Mouse (Mus musculus) heart, embryonic 15.5 days (tissue): Measurements from ENCODE around the gene Fat2. TPM values are rescaled to one million over a fixed set of nuclear protein-coding genes. Genes with fewer than 3 reads are reported as not detected.

Experiments used
- ATAC-seq: fragments of 200-750 bp; cut with Nextera tagmentation; replicated peaks from 2 replicates; pipeline ENCODE4 v1.8.0; 2017; ENCODE audit warnings: low read depth, moderate TSS enrichment; ENCODE audit not compliant: insufficient number of reproducible peaks, insufficient read depth, low FRiP score
- H3K27ac ChIP-seq: fragments of 300-500 bp; sonication (generic); 2 replicates; pipeline ENCODE4 v1.5.1; 2015; ENCODE audit warnings: mild to moderate bottlenecking, inconsistent platforms
- H3K27me3 ChIP-seq: fragments of 300-500 bp; sonication (generic); 2 replicates; pipeline ENCODE4 v1.6.1; 2015; ENCODE audit warnings: inconsistent platforms
- H3K36me3 ChIP-seq: fragments of 300-500 bp; sonication (generic); 2 replicates; pipeline ENCODE4 v1.6.1; 2015; ENCODE audit warnings: mild to moderate bottlenecking, inconsistent platforms
- H3K4me1 ChIP-seq: fragments of 300-500 bp; sonication (generic); replicated peaks from 2 replicates; pipeline ENCODE4 v1.6.1; 2015; ENCODE audit warnings: inconsistent platforms
- H3K4me2 ChIP-seq: fragments of 300-500 bp; sonication (generic); 2 replicates; pipeline ENCODE4 v1.6.1; 2015; ENCODE audit warnings: inconsistent platforms, mild to moderate bottlenecking, moderate library complexity
- H3K4me3 ChIP-seq: fragments of 300-500 bp; sonication (generic); 2 replicates; pipeline ENCODE4 v1.5.1; 2015; ENCODE audit warnings: mild to moderate bottlenecking, inconsistent platforms
- H3K9ac ChIP-seq: fragments of 300-500 bp; sonication (generic); 2 replicates; pipeline ENCODE4 v1.6.1; 2015; ENCODE audit warnings: mild to moderate bottlenecking, inconsistent platforms
- H3K9me3 ChIP-seq: fragments of 300-500 bp; sonication (generic); replicated peaks from 2 replicates; pipeline ENCODE4 v1.6.1; 2016; ENCODE audit warnings: inconsistent platforms
- WGBS: fragments of 180-500 bp; shearing (Covaris S2); methylation state at CpG from one replicate; pipeline ENCODE4 v1.1.7; 2015; ENCODE audit warnings: mixed read lengths; 5-methylcytosine and 5-hydroxymethylcytosine counted together
- polyA plus RNA-seq: library from polyadenylated mRNA; unstranded; fragments of >200 nt; fragmentation: Nextera tagmentation; extraction: Ambion mirVana; gene quantifications from 2 replicates; pipeline ENCODE4 v1.2.1, GENCODE M21; 2015

The Fat2 gene
- polyA plus RNA-seq, 1 experiment from 2014 or later = 0.03 TPM

DNA sequence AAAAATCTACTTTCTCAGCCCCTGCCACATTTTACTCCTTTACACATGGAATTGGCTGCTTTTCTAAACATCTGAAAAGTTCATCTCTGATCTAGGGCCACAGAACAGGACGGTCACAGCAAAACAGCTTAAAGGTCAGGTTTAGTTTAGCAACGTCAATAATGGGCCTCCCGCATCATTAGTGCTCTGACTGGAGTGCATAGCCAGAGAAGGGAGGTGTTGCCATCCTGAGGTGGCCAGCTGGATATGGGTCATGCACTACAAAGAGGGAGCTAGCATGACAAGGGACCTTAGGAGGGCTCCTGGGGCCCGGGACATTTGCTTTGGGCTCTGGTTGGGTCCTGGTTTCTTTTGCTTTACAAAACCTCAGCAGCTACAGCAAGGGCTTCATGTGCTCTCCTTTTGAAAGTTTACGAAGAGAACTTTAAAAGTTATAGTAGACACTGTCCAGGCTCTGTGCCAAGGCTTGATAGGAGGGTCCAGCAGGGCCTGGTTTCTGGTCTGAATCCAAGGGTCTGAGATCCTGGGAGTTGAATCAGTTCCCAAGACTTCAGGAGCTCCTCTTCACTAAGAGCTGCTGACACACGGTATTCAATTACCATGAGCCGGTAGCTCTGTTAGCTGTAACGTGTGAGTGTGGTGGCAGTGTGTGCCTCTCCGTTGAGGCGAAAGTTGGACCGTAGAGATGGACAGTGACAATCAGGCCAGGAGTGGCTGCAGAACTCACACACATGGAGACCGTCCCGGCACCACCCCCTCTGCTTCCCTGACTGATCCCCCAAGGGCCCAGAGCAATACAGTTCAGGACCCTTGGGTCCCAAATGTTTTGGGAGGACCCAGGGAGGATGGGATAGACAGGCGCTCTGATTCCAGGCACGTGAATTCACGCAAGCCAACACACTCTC, 6.2 kb downstream of the Fat2 start:
- Histone ChIP-seq H3K9me3 (no peaks in the 10 kb centered on the region), H3K4me3 (no peak overlapping the region), H3K27me3 (no peaks in the 10 kb centered on the region), H3K4me2 (no peak overlapping the region), H3K4me1 (peaks cover 12% of the 10 kb centered on the region), H3K9ac (no peak overlapping the region), H3K27ac (peak overlapping the region; percentile 56), H3K36me3 (no peaks in the 10 kb centered on the region)
- 55% methylated on average over 16 of the region's 16 CpGs for WGBS
- ATAC-seq = no peak

DNA sequence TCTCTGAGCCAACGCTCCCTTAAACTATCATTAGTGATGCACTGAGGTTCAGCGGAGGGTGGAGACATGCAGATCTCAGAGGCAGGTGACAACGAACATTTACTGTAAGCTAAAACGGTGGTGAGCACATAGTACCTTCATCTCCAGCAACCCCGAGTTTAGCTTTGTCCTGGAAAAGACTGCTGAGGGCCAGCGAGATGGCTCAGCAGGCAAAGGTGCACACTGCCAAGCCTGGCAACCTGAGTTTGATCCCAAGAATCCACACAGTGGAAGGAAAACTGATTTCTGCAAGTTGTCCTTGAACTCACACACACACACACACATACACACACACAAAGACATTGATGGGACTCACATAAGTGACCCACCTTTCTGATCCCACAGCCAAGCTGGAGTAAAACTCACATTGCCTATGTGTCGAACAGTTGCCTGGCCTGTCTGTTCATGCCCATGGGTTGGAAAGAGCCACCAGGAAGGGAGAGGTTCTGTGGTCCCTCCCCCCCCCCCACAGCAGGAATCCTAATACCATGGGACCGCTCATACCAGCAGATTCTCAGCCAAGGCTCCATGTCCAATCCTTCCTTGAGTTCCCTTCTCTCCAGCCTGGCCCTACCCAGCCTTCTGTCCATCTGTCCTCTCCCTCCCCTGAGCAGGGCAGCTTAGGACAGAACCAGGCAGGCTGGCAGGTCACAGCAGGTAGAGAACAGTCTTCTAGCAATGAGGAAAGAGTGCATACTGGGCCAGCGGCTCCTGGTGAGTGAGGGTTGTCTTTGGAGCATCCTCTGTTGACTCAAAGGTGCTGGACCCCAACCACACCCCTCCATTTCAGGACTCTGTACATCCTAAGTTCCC, 8.6 kb downstream of the Fat2 start:
- Histone ChIP-seq H3K4me2 (no peak overlapping the region), H3K9ac (no peak overlapping the region), H3K27me3 (no peaks in the 10 kb centered on the region), H3K4me1 (peaks cover 12% of the 10 kb centered on the region), H3K27ac (no peak overlapping the region), H3K36me3 (no peaks in the 10 kb centered on the region), H3K9me3 (no peaks in the 10 kb centered on the region), H3K4me3 (no peak overlapping the region)
- no peak for ATAC-seq
- WGBS = 85% methylated on average over 9 of the region's 9 CpGs

DNA sequence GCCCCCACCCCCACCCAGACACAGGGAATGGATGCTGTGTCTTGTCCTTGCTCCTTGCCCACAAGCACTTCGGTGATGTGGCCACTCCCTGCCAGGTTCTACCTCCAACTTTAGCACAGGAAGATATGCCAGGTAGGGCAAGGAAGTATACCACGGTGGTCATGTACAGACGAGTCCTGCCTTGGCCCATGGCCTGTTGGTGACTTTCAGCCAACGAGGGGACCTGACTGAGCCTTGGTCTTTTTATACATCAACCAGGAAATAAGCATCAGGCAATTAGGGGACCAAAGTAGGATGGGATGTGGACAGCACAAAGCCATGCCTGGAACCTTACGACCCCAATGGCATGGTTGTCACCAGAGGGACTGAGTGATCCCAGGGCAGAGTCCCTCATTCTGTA, 9.3 kb downstream of the Fat2 start:
- Histone ChIP-seq H3K4me1 (peaks cover 12% of the 10 kb centered on the region), H3K9ac (no peak overlapping the region), H3K4me2 (no peak overlapping the region), H3K27me3 (no peaks in the 10 kb centered on the region), H3K27ac (no peak overlapping the region), H3K9me3 (no peaks in the 10 kb centered on the region), H3K4me3 (no peak overlapping the region), H3K36me3 (no peaks in the 10 kb centered on the region)
- WGBS = 81% methylated on average over 5 of the region's 5 CpGs
- ATAC-seq = no peak

DNA sequence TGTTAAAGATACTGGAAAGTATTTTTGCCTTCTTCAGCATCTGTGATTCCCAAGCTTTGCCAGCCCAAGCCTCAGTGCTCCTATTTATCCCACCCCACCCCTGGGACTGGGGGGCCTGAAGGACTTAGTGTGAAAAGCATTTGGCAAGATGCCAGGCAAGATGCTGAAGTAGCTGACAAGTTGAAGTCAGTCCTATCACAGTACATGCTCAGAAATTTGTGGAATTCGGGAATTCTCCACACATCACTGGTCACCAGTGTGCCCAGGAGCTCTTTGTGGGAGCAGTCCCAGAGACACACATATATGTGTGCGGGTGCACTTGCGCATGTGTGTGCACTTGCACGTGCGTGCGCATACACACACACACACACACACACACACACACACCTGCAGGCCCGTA, 10.2 kb downstream of the Fat2 start:
- Histone ChIP-seq H3K4me2 (no peak overlapping the region), H3K9ac (no peak overlapping the region), H3K36me3 (no peaks in the 10 kb centered on the region), H3K9me3 (no peaks in the 10 kb centered on the region), H3K27me3 (no peaks in the 10 kb centered on the region), H3K4me1 (peaks cover 12% of the 10 kb centered on the region), H3K4me3 (no peak overlapping the region), H3K27ac (no peak overlapping the region)
- 66% methylated on average over 7 of the region's 7 CpGs for WGBS
- no peak for ATAC-seq

DNA sequence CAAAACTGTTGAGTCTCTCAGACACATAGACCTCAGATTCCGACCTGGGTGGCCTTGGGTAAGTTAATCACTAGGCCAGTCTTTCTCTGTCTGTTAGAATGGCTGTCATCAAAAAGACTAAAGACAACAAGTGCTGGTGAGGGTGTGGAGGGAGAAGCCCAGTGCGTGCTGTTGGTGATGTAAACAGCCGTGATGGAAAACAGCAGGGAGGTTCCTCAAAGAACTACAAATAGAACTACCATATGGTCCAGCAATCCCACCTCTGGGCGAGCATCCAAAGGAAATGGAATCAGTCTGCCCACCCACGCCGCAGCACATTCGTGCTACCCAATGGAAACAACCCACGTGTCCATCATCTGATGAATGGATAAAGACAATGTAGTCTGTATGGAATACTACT, 12.5 kb downstream of the Fat2 start:
- Histone ChIP-seq H3K4me1 (no peaks in the 10 kb centered on the region), H3K27ac (no peak overlapping the region), H3K4me2 (no peak overlapping the region), H3K9me3 (no peaks in the 10 kb centered on the region), H3K9ac (no peak overlapping the region), H3K36me3 (no peaks in the 10 kb centered on the region), H3K27me3 (no peaks in the 10 kb centered on the region), H3K4me3 (no peak overlapping the region)
- no peak for ATAC-seq
- 61% methylated on average over 8 of the region's 8 CpGs for WGBS

DNA sequence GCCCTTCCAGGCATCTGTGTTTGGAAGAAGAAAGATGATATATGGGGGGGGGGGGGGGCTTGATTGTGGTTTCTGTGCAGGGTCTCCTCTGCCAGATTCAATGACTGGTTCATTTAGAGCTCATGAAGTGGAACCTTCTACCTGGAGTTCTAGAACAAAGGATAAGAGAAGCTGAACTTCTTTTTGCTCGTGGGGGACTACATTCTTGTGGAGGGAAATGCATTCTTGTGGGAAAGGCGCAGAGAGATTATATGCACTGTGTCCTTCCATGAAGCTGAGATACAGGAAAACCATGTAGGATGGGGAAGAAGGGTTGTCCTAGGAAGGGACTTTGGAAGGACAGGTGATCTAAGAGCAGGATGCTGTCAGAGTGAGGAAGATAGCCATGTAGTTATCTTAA, 15.4 kb downstream of the Fat2 start:
- Histone ChIP-seq H3K27me3 (no peaks in the 10 kb centered on the region), H3K4me1 (peaks cover 1% of the 10 kb centered on the region; the same call in 1 of the 2 replicates), H3K4me2 (no peak overlapping the region), H3K9me3 (no peaks in the 10 kb centered on the region), H3K36me3 (no peaks in the 10 kb centered on the region), H3K4me3 (no peak overlapping the region), H3K27ac (no peak overlapping the region), H3K9ac (no peak overlapping the region)
- WGBS = 71% methylated on average over 2 of the region's 2 CpGs
- no peak for ATAC-seq

DNA sequence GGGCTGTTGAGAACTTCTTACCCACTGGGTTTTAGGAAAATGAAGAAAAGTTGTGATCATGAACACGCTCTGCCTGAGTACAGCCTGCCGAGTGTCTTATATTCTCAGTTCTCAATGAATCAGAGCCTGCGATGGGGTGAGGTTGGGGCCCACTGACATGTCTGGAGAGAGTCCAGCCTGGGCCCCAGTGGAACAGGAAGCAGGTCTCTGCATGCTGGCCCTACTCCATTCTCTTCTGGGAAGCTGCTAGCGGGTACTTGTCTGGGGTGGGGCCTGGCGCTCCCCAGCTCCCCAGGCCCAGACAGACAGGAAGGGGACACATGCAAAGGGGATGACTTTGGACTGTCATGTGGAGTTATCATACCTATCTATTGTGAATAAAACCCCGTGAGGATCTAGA, 20.4 kb downstream of the Fat2 start:
- ATAC-seq = no peak
- H3K4me2 ChIP-seq = no peak overlapping the region
- no peak overlapping the region for H3K27ac ChIP-seq
- 72% methylated on average over 6 of the region's 6 CpGs for WGBS
- H3K4me3 ChIP-seq = no peak overlapping the region
- no peaks in the 10 kb centered on the region for H3K9me3 ChIP-seq
- H3K36me3 ChIP-seq = no peaks in the 10 kb centered on the region
- peaks cover 13% of the 10 kb centered on the region for H3K27me3 ChIP-seq
- H3K4me1 ChIP-seq = peaks cover 9% of the 10 kb centered on the region
- no peak overlapping the region for H3K9ac ChIP-seq

DNA sequence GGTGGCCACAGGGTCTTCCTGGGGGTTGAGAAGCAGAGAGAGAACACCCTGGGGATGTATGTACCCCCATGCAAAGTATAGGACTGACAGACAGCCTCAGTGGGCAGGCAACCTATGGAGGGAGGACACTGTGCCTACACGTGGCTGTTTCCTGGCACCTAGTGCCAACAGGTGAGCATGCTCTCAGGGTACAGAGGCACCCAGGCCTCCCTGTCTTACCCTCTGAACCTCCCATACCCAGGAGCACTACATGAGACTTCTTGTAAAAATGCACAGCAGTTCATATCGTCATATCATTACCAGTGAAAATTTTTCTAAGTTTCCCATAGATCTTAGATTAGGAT, 21.7 kb downstream of the Fat2 start:
- Histone ChIP-seq H3K27me3 (peaks cover 13% of the 10 kb centered on the region), H3K4me2 (0 out of 2 replicates have a peak overlapping the region, but pooled peaks have one; percentile 34), H3K4me3 (no peak overlapping the region), H3K9me3 (no peaks in the 10 kb centered on the region), H3K9ac (no peak overlapping the region), H3K4me1 (peaks cover 9% of the 10 kb centered on the region), H3K27ac (no peak overlapping the region), H3K36me3 (no peaks in the 10 kb centered on the region)
- no peak; the same call in 1 of the 2 replicates for ATAC-seq
- WGBS = 46% methylated on average over 2 of the region's 2 CpGs

DNA sequence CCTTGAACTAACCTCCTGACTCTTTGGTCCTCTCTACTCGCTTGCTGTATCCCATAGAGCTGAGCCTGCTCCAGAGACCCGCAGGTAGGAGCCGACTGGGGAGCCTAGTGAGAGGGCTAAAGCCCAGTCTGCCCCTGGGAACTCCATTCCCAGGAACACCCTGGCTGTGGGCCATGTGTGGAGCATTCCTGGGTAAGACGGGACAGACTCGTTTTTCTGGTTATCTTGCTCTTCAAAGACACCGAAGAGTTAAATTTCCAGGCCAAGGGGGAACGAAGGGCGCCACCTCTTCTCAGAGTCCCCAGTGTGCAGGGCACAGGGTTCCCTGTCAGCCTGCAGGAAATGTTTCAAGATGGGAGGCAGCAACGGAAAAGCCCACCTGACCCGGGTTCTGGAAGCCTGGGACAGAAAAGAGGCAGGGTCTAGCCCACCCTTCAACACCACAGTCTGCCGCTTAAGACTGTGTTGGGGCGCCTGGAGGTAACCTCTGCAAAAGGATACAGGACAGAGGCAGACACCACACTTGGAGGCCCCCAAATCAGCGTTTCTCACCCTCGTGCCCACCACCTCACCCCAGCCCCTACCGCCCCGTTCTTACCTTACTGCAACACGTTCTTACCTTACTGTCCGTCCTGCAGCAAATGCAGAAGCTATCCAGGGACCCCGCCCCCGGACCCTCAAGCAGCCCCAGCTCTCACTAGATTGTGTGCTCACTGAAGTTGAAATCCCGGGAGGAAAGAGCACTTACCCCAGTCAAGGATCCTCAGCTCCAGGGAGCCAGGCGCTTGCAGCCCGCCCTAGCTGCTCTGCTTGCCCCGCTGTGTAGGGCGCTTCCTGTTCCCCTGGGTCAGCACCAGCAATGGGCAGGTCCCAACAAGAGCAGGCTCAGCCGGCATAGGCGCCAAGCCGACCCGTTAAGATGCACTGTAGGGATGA, 22.3 kb downstream of the Fat2 start:
- Histone ChIP-seq H3K4me2 (peak overlapping the region; percentile 34), H3K9me3 (no peaks in the 10 kb centered on the region), H3K27ac (no peak overlapping the region; the same call in 1 of the 2 replicates), H3K4me1 (peaks cover 9% of the 10 kb centered on the region), H3K4me3 (0 out of 2 replicates have a peak overlapping the region, but pooled peaks have one; percentile 5), H3K36me3 (no peaks in the 10 kb centered on the region), H3K9ac (no peak overlapping the region), H3K27me3 (peaks cover 13% of the 10 kb centered on the region)
- no peak for ATAC-seq
- WGBS = 20% methylated on average over 29 of the region's 29 CpGs

DNA sequence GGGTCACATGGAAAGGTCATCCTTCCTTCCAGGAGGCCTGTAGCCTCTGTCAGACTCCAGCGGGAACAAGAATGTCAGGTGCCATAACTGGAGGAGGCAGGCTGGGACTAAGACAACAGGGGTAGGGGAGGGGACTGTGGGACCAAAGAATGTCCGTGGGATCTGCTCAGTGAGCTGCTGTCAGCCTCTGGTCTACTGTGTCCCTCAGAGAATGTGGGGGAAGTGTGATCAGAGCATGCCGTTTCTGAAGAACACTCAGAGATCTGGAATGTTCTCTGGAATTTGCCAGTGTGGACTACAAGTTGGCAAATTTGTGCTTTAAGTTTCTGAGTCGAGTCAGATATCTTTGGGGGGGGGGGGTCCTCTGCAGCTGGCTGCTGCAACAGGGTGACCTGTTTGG, 34.0 kb downstream of the Fat2 start:
- Histone ChIP-seq H3K4me3 (no peak overlapping the region), H3K27me3 (no peaks in the 10 kb centered on the region), H3K9me3 (no peaks in the 10 kb centered on the region), H3K36me3 (no peaks in the 10 kb centered on the region), H3K4me1 (no peaks in the 10 kb centered on the region), H3K4me2 (no peak overlapping the region), H3K9ac (no peak overlapping the region), H3K27ac (no peak overlapping the region)
- WGBS = 37% methylated on average over 4 of the region's 4 CpGs
- ATAC-seq = no peak

DNA sequence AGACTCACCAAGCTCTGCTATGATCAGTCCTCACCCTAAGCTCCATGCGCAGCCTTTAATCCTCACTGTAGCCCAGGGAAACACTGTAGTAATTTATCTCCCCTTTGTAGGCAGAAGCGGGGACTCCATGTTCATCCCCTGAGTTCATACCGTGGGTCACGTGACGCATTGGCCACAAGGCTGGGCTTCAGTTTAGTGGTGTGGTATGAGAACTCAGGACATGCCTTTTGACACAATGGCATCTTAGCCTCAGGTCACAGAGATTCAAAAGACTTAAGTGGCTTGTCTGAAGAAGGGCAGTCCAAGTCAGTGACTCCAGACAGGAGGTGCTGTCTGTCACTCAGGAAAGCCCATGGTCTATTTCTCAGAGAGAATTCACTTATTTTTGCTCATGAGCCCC, 43.2 kb downstream of the Fat2 start:
- H3K9me3 ChIP-seq = no peaks in the 10 kb centered on the region
- H3K4me2 ChIP-seq = no peak overlapping the region
- no peaks in the 10 kb centered on the region for H3K4me1 ChIP-seq
- H3K27ac ChIP-seq = no peak overlapping the region
- H3K36me3 ChIP-seq = no peaks in the 10 kb centered on the region
- WGBS = 81% methylated on average over 5 of the region's 5 CpGs
- H3K9ac ChIP-seq = no peak overlapping the region
- no peak for ATAC-seq
- no peaks in the 10 kb centered on the region for H3K27me3 ChIP-seq
- no peak overlapping the region for H3K4me3 ChIP-seq
